Mouse (Mus musculus): ENCODE results near the gene Olfr545. TPM values are rescaled to one million over a fixed set of nuclear protein-coding genes. Genes with fewer than 3 reads are reported as not detected.

Olfr545 gene
- total RNA-seq, 1 experiment from 2014 or later: not detected

DNA sequence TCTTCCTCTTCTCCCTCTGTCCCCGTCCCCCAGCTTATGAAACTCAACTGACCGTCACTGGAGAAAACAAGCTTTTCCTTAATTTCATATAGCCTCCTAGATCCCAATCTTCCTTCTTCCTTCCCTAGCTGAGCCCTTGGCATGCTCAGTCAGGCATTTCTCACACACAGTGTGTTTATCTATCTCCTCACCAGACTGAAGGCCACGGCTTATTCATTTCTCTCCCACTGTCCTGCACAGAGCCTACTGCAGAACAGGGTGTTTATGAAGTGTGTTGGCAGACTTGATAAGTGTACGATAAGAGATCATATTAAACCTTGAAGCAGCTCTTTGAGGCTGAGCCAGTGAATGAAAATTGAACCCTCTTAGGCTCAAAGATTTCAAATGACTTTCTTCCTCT, 18.6 kb downstream of the Olfr545 start:
- no peak for ATAC-seq (ENCODE audit: extremely low read depth, insufficient number of reproducible peaks, low FRiP score, poor library complexity, severe bottlenecking)

DNA sequence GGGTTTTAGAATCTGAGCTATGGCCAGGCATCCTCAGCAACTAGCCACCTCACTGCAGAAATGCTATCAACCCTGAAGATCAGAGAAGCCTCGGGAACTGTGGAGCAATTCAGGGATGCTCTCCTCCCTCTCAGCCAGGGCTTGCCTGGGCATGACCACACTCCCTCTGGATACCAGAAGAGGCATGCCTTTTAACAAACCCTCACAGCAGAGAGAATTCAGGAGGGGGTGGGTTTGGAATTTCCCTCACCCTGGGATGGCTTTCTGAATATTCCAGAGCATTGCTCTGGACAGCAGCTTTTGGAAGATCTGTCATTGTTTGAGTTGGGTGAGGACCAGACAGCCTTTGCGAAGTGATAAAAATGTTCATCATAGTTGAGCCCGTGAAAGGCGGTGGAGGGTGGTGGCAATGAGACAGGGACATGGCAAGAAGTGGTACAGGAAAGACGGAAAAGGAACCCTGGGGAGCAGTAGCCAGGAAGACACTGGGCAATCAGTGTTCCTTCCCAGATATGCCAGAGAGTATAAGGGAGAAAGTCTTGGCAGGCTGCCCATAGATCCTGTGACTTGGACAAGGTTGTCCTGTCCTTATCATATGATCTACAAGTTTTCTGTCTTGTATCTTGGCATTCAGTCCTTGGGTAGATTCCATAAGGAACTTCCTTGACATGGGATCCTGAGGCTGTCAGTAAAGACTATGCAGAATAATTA, 19.9 kb downstream of the Olfr545 start:
- ATAC-seq (ENCODE audit: extremely low read depth, insufficient number of reproducible peaks, low FRiP score, poor library complexity, severe bottlenecking): no peak

DNA sequence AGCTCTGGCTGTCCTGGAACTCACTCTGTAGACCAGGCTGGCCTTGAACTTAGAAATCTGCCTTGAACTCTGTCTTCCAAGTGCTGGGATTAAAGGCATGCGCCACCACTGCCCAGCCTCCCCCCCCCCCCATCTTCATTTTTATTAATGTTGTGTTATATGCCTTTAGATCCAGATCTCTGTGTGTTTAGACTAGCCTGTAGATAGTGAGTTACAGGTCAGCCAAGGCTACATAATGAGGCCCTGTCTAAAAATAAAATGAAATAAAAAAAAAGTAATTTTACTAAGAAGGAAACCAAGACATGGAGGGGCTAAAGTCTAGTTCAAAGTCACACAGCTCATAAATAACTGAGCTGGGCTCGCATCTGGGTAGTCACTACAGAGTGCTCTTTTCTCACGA, 20.4 kb downstream of the Olfr545 start:
- no peak for ATAC-seq (ENCODE audit: extremely low read depth, insufficient number of reproducible peaks, low FRiP score, poor library complexity, severe bottlenecking)

DNA sequence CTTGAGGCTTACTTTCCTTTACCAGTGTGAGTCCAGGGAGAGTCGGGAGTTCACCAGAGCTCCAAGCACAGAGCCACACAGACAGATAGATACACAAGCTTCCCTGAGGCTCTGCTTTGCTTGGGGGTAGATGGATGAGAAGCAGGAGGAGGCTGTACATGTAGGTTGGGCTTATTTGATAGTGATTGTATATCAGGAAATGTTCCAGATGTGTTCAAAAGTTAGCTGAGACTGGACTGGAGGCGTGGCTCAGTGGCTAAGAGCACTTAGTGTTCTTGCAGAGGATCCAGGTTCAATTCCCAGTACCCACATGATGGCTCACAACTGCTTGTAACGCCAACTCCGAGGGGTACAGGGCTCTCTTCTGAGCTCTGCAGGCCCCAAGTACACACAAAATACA, 20.9 kb downstream of the Olfr545 start:
- no peak for ATAC-seq (ENCODE audit: extremely low read depth, insufficient number of reproducible peaks, low FRiP score, poor library complexity, severe bottlenecking)

DNA sequence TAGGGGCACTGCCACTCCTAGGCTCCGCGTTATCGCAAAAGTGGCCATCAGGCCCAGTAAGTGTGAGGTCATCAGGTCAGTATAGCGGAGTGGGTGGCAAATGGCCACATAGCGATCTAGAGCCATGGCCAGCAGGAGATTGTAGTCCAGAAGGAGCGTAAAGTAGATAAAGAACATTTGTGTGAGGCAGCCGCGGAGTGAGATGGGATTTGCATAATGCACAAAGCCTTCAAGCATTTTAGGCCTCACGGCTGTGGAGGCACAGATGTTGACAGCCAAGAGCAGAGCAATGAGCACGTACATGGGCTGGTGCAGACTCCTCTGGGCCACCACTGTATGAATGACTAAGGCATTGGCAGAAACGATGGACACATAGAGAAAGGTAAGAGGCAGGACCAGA, 22.0 kb downstream of the Olfr545 start:
- no peak for ATAC-seq (ENCODE audit: extremely low read depth, insufficient number of reproducible peaks, low FRiP score, poor library complexity, severe bottlenecking)

DNA sequence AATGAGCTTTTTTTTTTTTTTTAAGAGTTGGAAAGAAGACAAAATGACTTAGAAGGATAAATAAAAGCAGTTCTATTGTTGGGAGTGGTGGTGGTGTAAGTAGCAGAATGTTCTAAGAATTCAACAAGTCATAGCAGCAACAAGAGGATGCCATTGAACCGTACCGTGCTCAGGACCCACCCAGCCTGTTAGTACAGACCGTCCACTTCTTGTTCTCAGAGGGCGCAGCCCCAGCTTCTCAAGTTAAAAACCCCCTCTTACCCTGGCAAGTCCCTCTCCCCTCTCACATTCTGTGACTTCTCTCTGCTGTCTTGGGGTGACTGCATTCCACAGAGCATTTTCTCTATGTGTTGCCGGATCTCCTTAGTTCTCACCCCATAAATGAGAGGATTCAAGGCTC, 22.8 kb downstream of the Olfr545 start:
- ATAC-seq (ENCODE audit: extremely low read depth, insufficient number of reproducible peaks, low FRiP score, poor library complexity, severe bottlenecking): no peak

DNA sequence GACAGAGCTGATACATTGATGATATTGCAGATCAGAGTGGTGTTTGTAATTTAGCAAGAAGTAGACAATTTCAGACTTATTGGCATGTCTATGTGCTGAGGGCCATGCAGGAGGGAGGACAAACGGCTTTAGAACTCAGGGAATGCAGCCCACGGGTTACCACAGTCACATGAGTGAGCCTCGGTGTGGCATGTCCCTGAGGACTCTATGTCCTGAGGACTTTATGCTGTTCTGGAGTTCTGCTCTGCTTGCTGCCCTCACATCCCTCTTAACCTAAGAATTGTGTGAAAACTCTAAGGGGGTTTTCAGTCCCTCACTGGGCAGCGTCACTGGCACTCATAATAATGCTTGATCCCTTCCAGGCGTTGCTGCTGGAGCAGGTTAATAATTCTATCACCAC, 26.7 kb downstream of the Olfr545 start:
- no peak for ATAC-seq (ENCODE audit: extremely low read depth, insufficient number of reproducible peaks, low FRiP score, poor library complexity, severe bottlenecking)

DNA sequence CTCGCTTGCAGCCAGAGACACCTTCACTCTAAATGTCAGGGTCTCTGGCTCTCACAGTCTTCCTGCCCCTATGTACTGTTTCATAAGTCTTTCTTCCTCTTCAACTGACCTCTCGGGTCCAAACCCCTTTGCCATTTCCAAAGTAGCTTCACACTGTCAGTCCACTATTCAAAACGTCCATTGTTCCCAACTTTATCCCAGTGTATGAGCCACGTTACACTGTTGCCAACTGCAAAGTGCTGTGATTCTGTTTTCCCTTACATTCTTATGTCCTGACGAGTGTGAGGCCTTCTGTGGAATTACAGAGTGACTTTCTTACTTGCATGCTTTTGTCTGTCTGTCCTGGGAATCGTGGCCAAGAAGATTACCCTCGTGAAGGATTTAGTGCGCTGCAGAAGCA, 31.8 kb downstream of the Olfr545 start:
- ATAC-seq (ENCODE audit: extremely low read depth, insufficient number of reproducible peaks, low FRiP score, poor library complexity, severe bottlenecking): no peak

DNA sequence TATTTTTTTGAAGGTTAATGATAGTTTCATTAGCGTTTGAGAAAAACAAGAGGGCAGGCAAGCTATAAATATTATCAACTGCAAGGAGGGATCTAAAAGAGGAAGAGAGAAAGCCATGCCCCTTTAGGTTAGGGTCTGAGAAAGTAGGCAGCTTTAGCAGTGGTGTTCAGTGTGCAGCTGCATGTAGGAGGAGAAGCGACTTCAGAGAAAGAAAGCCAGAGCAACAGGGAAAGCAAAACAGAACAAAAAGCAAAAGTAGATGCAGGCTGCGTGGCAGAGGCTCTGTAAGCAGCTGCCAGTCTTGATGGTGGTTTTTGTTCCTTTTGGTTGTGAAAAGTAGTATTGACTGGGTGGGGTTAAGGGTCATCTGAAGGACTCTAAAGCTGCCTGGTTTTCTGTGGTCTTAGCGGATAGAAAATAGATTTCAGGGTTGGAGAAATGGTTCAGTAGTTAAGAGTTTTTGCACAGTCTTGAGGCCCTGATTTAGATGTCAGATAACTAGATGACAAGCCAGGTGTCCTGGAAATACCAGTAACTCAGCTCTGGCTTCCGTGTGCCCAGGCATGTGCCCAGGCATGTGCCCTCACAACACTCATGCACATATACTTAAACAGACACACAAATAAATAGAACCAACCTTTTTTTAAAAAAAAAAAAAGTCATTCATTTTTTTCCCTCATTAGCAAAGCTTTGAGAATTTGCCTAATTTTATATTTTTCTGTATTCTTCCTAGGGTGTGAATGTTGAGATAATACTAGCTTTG, 40.6 kb downstream of the Olfr545 start:
- peak; percentile 63 for ATAC-seq (ENCODE audit: extremely low read depth, insufficient number of reproducible peaks, low FRiP score, poor library complexity, severe bottlenecking)

DNA sequence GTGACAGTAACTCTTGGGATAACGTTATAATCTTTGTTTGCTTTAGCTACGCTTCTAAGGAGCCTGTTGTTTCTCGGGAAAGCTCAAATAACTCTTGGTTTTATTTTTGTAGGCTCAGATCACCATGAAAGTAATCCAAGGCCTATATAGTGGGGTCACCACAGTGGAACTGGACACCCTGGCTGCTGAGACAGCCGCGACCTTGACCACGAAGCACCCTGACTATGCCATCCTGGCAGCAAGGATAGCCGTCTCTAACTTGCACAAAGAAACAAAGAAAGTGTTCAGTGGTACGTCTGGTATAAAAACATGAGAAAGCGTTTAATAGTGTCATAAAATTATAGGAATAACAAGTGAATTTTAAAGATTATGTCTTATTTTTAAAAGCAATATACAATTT, 52.9 kb downstream of the Olfr545 start:
- no peak for ATAC-seq (ENCODE audit: extremely low read depth, insufficient number of reproducible peaks, low FRiP score, poor library complexity, severe bottlenecking)

DNA sequence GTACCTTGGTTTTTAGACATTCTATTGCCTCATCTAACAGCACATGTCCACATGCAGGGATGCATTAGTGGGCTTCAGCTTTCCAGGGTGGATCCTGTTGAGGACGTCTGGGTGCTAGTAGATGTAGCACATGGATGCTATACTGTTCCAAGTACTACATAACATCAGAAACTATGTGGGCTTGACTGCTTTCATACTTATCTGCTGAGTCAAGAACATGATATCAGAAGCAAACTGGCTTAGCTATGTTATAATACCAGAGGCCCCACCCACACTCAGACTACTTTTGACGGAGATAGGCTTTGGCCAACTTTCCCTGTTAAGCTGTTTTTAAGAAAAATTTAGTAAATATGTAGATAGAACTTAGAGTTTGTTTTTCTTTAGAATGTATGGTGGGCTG, 55.1 kb downstream of the Olfr545 start:
- ATAC-seq (ENCODE audit: extremely low read depth, insufficient number of reproducible peaks, low FRiP score, poor library complexity, severe bottlenecking): no peak

DNA sequence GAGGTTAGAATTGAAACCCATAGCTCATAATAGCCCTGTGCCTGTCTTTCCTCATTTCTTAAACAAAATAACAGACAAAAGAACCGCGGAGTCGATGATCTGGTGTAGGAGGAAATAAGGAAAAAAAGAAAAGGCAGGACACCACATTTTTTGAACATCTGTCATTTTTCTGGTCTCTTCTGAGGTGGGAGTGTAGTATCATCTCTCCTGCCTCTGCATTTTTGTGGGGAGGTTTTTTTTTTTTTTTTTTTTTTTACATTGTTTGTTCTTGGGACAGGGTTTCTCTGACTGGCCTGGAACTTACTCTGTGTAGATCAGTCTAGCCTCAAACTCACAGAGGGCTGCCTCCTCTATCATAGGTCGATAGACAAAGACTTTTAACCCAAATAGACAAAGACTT, 56.9 kb downstream of the Olfr545 start:
- ATAC-seq (ENCODE audit: extremely low read depth, insufficient number of reproducible peaks, low FRiP score, poor library complexity, severe bottlenecking): no peak

DNA sequence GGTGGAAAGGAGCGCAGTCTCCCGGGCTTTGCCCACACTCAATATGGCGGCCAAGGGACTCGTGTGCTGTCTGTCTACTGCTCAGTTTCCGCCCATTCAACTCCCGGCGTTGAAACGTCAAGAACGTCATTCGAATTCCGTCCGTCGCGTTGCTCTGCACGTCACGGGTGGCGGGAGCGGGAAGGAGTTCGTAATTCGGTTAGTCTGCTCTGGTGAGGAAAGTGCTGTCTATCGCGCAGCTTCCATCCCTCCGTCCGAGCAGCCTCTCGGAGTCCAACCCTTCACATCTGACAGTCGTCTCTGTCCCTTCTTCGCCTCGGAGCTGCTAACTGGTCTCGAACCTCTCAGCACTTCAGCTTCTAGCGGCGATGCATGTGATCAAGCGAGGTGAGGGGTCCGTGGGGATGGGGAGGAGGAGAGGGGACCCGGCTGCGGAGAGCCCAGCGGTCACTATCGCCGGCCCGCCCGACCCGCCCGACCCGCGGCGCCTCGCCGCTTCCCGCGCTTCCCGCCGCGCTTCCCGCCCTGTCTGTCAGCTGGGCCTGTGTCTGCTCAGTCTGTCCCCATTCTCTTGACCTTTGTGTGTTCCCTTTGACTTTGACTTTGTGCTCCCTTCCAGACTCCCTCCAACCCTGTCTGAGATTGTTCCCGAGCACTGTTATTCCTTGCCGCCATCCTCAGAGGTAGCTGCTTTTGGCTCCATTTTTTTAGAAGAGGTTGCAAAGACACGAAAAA, 57.5 kb downstream of the Olfr545 start, which contains the start of gene Rrm1:
Rrm1 (plus strand) TSS at position 39 of the 735 bp plus-strand sequence.
- ATAC-seq (ENCODE audit: extremely low read depth, insufficient number of reproducible peaks, low FRiP score, poor library complexity, severe bottlenecking): peak; percentile 100

Other genes starting within 250 kb of the Olfr545 start
- gene Rhog, start 243.5 kb downstream of the Olfr545 start, total RNA-seq (2017): 118 and 127 TPM in 2 replicates
- 63.7 and 72.1 TPM in 2 replicates for gene Stim1, start 231.8 kb downstream of the Olfr545 start, total RNA-seq (2017)
- 50.5 and 58.1 TPM in 2 replicates for gene Rrm1, start 57.9 kb downstream of the Olfr545 start, total RNA-seq (2017)
- gene Olfr543, start 17.9 kb downstream of the Olfr545 start, total RNA-seq (2017): not detected in 2 replicates
- not detected in 2 replicates for gene Olfr544, start 11.3 kb downstream of the Olfr545 start, total RNA-seq (2017)
- gene Olfr547, start 35.2 kb upstream of the Olfr545 start, total RNA-seq (2017): not detected in 2 replicates
- not detected in 2 replicates for gene Olfr548-ps1, start 41.3 kb upstream of the Olfr545 start, total RNA-seq (2017)
- gene Olfr549, start 50.3 kb upstream of the Olfr545 start, total RNA-seq (2017): not detected in 2 replicates
- 48.9 and 65.3 TPM in 2 replicates for gene Trim21, start 65.9 kb upstream of the Olfr545 start, total RNA-seq (2017)
- gene Olfr550, start 71.9 kb upstream of the Olfr545 start, total RNA-seq (2017): 0.12 TPM in 1 of 2 replicates, not detected in the other
- not detected in 2 replicates for gene Olfr551, start 92.3 kb upstream of the Olfr545 start, total RNA-seq (2017)
- gene Olfr552, start 98.2 kb upstream of the Olfr545 start, total RNA-seq (2017): not detected in 2 replicates
- gene Olfr553, start 118.6 kb upstream of the Olfr545 start, total RNA-seq (2017): not detected in 2 replicates
- 0.47 TPM in 1 of 2 replicates, not detected in the other for gene Olfr554, start 138.9 kb upstream of the Olfr545 start, total RNA-seq (2017)
- not detected in 2 replicates for gene Olfr555, start 159.2 kb upstream of the Olfr545 start, total RNA-seq (2017)
- not detected in 2 replicates for gene Olfr556, start 165.3 kb upstream of the Olfr545 start, total RNA-seq (2017)
- 10.6 and 12.5 TPM in 2 replicates for gene Trim68, start 187.8 kb upstream of the Olfr545 start, total RNA-seq (2017)
- gene Olfr557, start 196.3 kb upstream of the Olfr545 start, total RNA-seq (2017): not detected in 2 replicates
- not detected in 2 replicates for gene Olfr558, start 202.6 kb upstream of the Olfr545 start, total RNA-seq (2017)
- not detected in 2 replicates for gene Olfr33, start 219.5 kb upstream of the Olfr545 start, total RNA-seq (2017)
- gene Olfr559, start 227.9 kb upstream of the Olfr545 start, total RNA-seq (2017): not detected in 2 replicates

All from neutrophil, adult 5-6 weeks (primary cell).